Mouse (Mus musculus) MEL (cell line): ENCODE data around the gene Ctns. TPM values are rescaled to one million over a fixed set of nuclear protein-coding genes. Genes with fewer than 3 reads are reported as not detected.

Experiments
- DNase-seq: peaks from one replicate; pipeline ENCODE4 v3.0.0; 2011; ENCODE audit warnings: low read depth, low spot score
- H3K27ac ChIP-seq: 2 replicates; pipeline ENCODE4 v1.5.1; 2012; ENCODE audit warnings: low read depth, mild to moderate bottlenecking, control low read depth, low read length, moderate library complexity; ENCODE audit not compliant: control insufficient read depth
- H3K27me3 ChIP-seq, 2 experiments: fragments of 150-350 bp in 1 of 2; sonication (generic) in 1 of 2; 2 replicates each; pipeline ENCODE4 v1.6.1; 2012; ENCODE audit warnings: low read length in 2 of 2, mild to moderate bottlenecking in 2 of 2, improper control_type of control experiment in 1 of 2, moderate library complexity in 1 of 2; ENCODE audit not compliant: insufficient read depth in 2 of 2, control insufficient read depth in 1 of 2
- H3K36me3 ChIP-seq, 2 experiments: 2 replicates each; pipeline ENCODE4 v1.6.1; 2012 to 2014; ENCODE audit warnings: low read length in 2 of 2, improper control_type of control experiment in 1 of 2, inconsistent platforms in 1 of 2, mild to moderate bottlenecking in 1 of 2; ENCODE audit not compliant: insufficient read depth in 2 of 2, control insufficient read depth in 1 of 2
- H3K4me1 ChIP-seq, 2 experiments: fragments of 150-350 bp in 1 of 2; sonication (generic) in 1 of 2; 2 replicates each; pipeline ENCODE4 v1.6.1; 2012; ENCODE audit warnings: low read length in 2 of 2, improper control_type of control experiment in 1 of 2, mild to moderate bottlenecking in 1 of 2; ENCODE audit not compliant: insufficient read depth in 2 of 2, control insufficient read depth in 1 of 2
- H3K4me3 ChIP-seq, 2 experiments: fragments of 150-350 bp in 1 of 2; sonication (generic) in 1 of 2; 2 replicates each; pipeline ENCODE4 v1.5.1; 2012; ENCODE audit warnings: low read depth in 2 of 2, low read length in 2 of 2, mild to moderate bottlenecking in 2 of 2, moderate library complexity in 2 of 2, control low read depth in 1 of 2, improper control_type of control experiment in 1 of 2; ENCODE audit not compliant: control insufficient read depth in 1 of 2, insufficient read depth in 1 of 2
- H3K79me2 ChIP-seq: 2 replicates; pipeline ENCODE4 v1.6.1; 2012; ENCODE audit warnings: mild to moderate bottlenecking, low read length, moderate library complexity; ENCODE audit not compliant: control insufficient read depth, poor library complexity, insufficient read depth
- H3K9ac ChIP-seq: 2 replicates; pipeline ENCODE4 v1.6.1; 2012; ENCODE audit warnings: low read depth, mild to moderate bottlenecking, control low read depth, low read length, moderate library complexity; ENCODE audit not compliant: control insufficient read depth, poor library complexity, severe bottlenecking
- H3K9me3 ChIP-seq: fragments of 150-350 bp; sonication (generic); replicated peaks from 2 replicates; pipeline ENCODE4 v1.6.1; 2012; ENCODE audit warnings: mild to moderate bottlenecking, low read length, improper control_type of control experiment, moderate library complexity; ENCODE audit not compliant: insufficient read depth
- BHLHE40 ChIP-seq: IDR thresholded peaks from 2 replicates; pipeline ENCODE4 v1.6.1; 2012; ENCODE audit warnings: low read depth, mild to moderate bottlenecking, inconsistent platforms, low read length, improper control_type of control experiment, borderline replicate concordance
- CHD1 ChIP-seq: IDR thresholded peaks from 2 replicates; pipeline ENCODE4 v1.6.1; 2012; ENCODE audit warnings: low read depth, mild to moderate bottlenecking, inconsistent platforms, low read length, improper control_type of control experiment
- CTCF ChIP-seq, 3 experiments: IDR thresholded peaks in 2 of 3; conservative IDR thresholded peaks in 1 of 3; 2 replicates each; pipeline ENCODE4 v1.5.1; 2011 to 2012; ENCODE audit warnings: low read length in 3 of 3, low read depth in 2 of 3, mild to moderate bottlenecking in 2 of 3, improper control_type of control experiment in 1 of 3, inconsistent platforms in 1 of 3, mixed read lengths in 1 of 3, moderate library complexity in 1 of 3; ENCODE audit not compliant: control insufficient read depth in 1 of 3, insufficient read depth in 1 of 3, poor library complexity in 1 of 3, severe bottlenecking in 1 of 3
- GABPA ChIP-seq: IDR thresholded peaks from 2 replicates; pipeline ENCODE4 v1.6.1; 2012; ENCODE audit warnings: low read depth, mild to moderate bottlenecking, inconsistent platforms, low read length, improper control_type of control experiment, moderate library complexity
- HCFC1 ChIP-seq: IDR thresholded peaks from 2 replicates; pipeline ENCODE4 v1.6.1; 2012; ENCODE audit warnings: low read depth, mild to moderate bottlenecking, inconsistent platforms, low read length, improper control_type of control experiment, moderate library complexity
- KAT2A ChIP-seq: conservative IDR thresholded peaks from 2 replicates; pipeline ENCODE4 v1.6.1; 2012; ENCODE audit warnings: low read depth, low read length, improper control_type of control experiment, inconsistent platforms
- MAZ ChIP-seq: IDR thresholded peaks from 2 replicates; pipeline ENCODE4 v1.6.1; 2012; ENCODE audit warnings: low read depth, mild to moderate bottlenecking, inconsistent platforms, low read length, improper control_type of control experiment
- MEF2A ChIP-seq: IDR thresholded peaks from 2 replicates; pipeline ENCODE4 v1.6.1; 2014; ENCODE audit warnings: low read depth, mild to moderate bottlenecking, inconsistent platforms, low read length, improper control_type of control experiment; ENCODE audit not compliant: poor library complexity, insufficient replicate concordance, severe bottlenecking; ENCODE audit errors: extremely low read depth
- MYB ChIP-seq: IDR thresholded peaks from 2 replicates; pipeline ENCODE4 v1.6.1; 2011; ENCODE audit warnings: mild to moderate bottlenecking, low read depth, low read length, improper control_type of control experiment
- MYC ChIP-seq: IDR thresholded peaks from 2 replicates; pipeline ENCODE4 v1.6.1; 2011; ENCODE audit warnings: low read depth, mild to moderate bottlenecking, low read length, improper control_type of control experiment, moderate library complexity
- NELFE ChIP-seq: IDR thresholded peaks from 2 replicates; pipeline ENCODE4 v1.6.1; 2011; ENCODE audit warnings: low read depth, low read length, improper control_type of control experiment
- NRF1 ChIP-seq: IDR thresholded peaks from 2 replicates; pipeline ENCODE4 v1.6.1; 2014; ENCODE audit warnings: low read depth, mild to moderate bottlenecking, inconsistent platforms, low read length, improper control_type of control experiment, moderate library complexity; ENCODE audit not compliant: poor library complexity, insufficient read depth, severe bottlenecking
- POLR2A ChIP-seq, 2 experiments: IDR thresholded peaks; 2 replicates each; pipeline ENCODE4 v1.6.1; 2011 to 2012; ENCODE audit warnings: low read length in 2 of 2, mild to moderate bottlenecking in 2 of 2, control low read depth in 1 of 2, improper control_type of control experiment in 1 of 2, low read depth in 1 of 2, moderate library complexity in 1 of 2; ENCODE audit not compliant: control insufficient read depth in 1 of 2, insufficient read depth in 1 of 2, poor library complexity in 1 of 2
- POLR2AphosphoS2 ChIP-seq: IDR thresholded peaks from 2 replicates; pipeline ENCODE4 v1.6.1; 2011; ENCODE audit warnings: low read length, improper control_type of control experiment
- POLR2AphosphoS5 ChIP-seq: IDR thresholded peaks from 2 replicates; pipeline ENCODE4 v1.6.1; 2012; ENCODE audit warnings: low read depth, borderline replicate concordance, mild to moderate bottlenecking, inconsistent platforms, low read length, moderate library complexity, mixed read lengths
- RAD21 ChIP-seq: IDR thresholded peaks from 2 replicates; pipeline ENCODE4 v1.6.1; 2011; ENCODE audit warnings: mild to moderate bottlenecking, low read depth, low read length, improper control_type of control experiment
- RCOR1 ChIP-seq: IDR thresholded peaks from 2 replicates; pipeline ENCODE4 v1.6.1; 2012; ENCODE audit warnings: low read depth, mild to moderate bottlenecking, inconsistent platforms, low read length, improper control_type of control experiment
- SIN3A ChIP-seq: IDR thresholded peaks from 2 replicates; pipeline ENCODE4 v1.6.1; 2012; ENCODE audit warnings: low read length, improper control_type of control experiment, inconsistent platforms
- TAL1 ChIP-seq: IDR thresholded peaks from 2 replicates; pipeline ENCODE4 v1.6.1; 2012; ENCODE audit warnings: mild to moderate bottlenecking, inconsistent platforms, low read length, moderate library complexity, mixed read lengths
- UBTF ChIP-seq: IDR thresholded peaks from 2 replicates; pipeline ENCODE4 v1.6.1; 2012; ENCODE audit warnings: low read depth, mild to moderate bottlenecking, inconsistent platforms, low read length, improper control_type of control experiment, moderate library complexity, borderline replicate concordance; ENCODE audit not compliant: insufficient read depth
- USF1 ChIP-seq: IDR thresholded peaks from 2 replicates; pipeline ENCODE4 v1.6.1; 2014; ENCODE audit warnings: low read depth, mild to moderate bottlenecking, inconsistent platforms, low read length, improper control_type of control experiment, moderate library complexity
- ZC3H11A ChIP-seq: IDR thresholded peaks from 2 replicates; pipeline ENCODE4 v1.6.1; 2012; ENCODE audit warnings: low read depth, mild to moderate bottlenecking, inconsistent platforms, low read length, improper control_type of control experiment
- ZNF384 ChIP-seq: IDR thresholded peaks from 2 replicates; pipeline ENCODE4 v1.6.1; 2012; ENCODE audit warnings: low read depth, mild to moderate bottlenecking, inconsistent platforms, low read length, improper control_type of control experiment
- polyA plus RNA-seq, 2 experiments: library from polyadenylated mRNA; stranded (reverse) in 1 of 2; unstranded in 1 of 2; fragments of >175 nt in 1 of 2; fragments of >200 nt in 1 of 2; gene quantifications; 2 replicates each; pipeline versions ENCODE4 v1.2.1 to v1.2.4; 2012; ENCODE audit warnings: low replicate concordance in 2 of 2, low read depth in 1 of 2; ENCODE audit not compliant: insufficient read length in 2 of 2, insufficient read depth in 1 of 2, missing spikeins in 1 of 2
- total RNA-seq: library from RNA; depleted of rRNA; stranded (reverse); fragments of 300-350 nt; gene quantifications from 2 replicates; pipeline ENCODE4 v1.2.3, GENCODE M21; 2012

The Ctns gene
- total and polyA plus RNA-seq, 3 experiments = 5.4 to 9.4 TPM; not detected in 1

- Histone ChIP-seq H3K27me3 (no peaks in the 10 kb centered on the region), H3K9ac (no peak overlapping the region), H3K9me3 (no peaks in the 10 kb centered on the region), H3K79me2 (no peaks in the 10 kb centered on the region), H3K36me3 (no peaks in the 10 kb centered on the region; a peak in 1 of 4 replicates), H3K4me3 (no peak overlapping the region), H3K4me1 (no peaks in the 10 kb centered on the region), H3K27ac (no peak overlapping the region)
- no peak for DNase-seq
- TF ChIP-seq NRF1 (no peak), USF1 (no peak), GABPA (no peak), POLR2AphosphoS5 (no peak), NELFE (no peak), ZNF384 (no peak), KAT2A (no peak), RCOR1 (no peak), MEF2A (no peak), POLR2A (IDR thresholded peaks at IDR 0.05; ENCODE audit: control insufficient read depth in 1 of 2, insufficient read depth in 1 of 2, low read depth in 1 of 2, low read length in 2 of 2, poor library complexity in 1 of 2) (no peak), MAZ (no peak), HCFC1 (no peak), TAL1 (no peak), ZC3H11A (no peak), MYB (no peak), CTCF (IDR thresholded peaks at IDR 0.05 in 2 of 3, conservative IDR thresholded peaks at IDR 0.05 in 1 of 3; ENCODE audit: control insufficient read depth in 1 of 3, insufficient read depth in 1 of 3, low read depth in 2 of 3, low read length in 3 of 3, poor library complexity in 1 of 3, severe bottlenecking in 1 of 3) (no peak), UBTF (no peak)
Observed at GRCm38 (mm10) chr11:73168071-73168470, 30.8 kb downstream of the Ctns start.

- no peaks in the 10 kb centered on the region for H3K4me1 ChIP-seq
- H3K36me3 ChIP-seq = no peaks in the 10 kb centered on the region
- H3K9me3 ChIP-seq = no peaks in the 10 kb centered on the region
- H3K79me2 ChIP-seq = no peaks in the 10 kb centered on the region
- no peak overlapping the region for H3K4me3 ChIP-seq
- TF ChIP-seq SIN3A (no peak), BHLHE40 (no peak), MYC (no peak), POLR2AphosphoS2 (no peak), MEF2A (no peak), CHD1 (no peak), RAD21 (no peak), ZNF384 (no peak), CTCF (IDR thresholded peaks at IDR 0.05 in 2 of 3, conservative IDR thresholded peaks at IDR 0.05 in 1 of 3; ENCODE audit: control insufficient read depth in 1 of 3, insufficient read depth in 1 of 3, low read depth in 2 of 3, low read length in 3 of 3, poor library complexity in 1 of 3, severe bottlenecking in 1 of 3) (no peak), TAL1 (no peak), ZC3H11A (no peak)
- H3K27ac ChIP-seq = no peak overlapping the region
- H3K27me3 ChIP-seq = no peaks in the 10 kb centered on the region; a peak in 1 of 4 replicates
- no peak for DNase-seq
- no peak overlapping the region for H3K9ac ChIP-seq
Observed at GRCm38 (mm10) chr11:73162284-73162683, 36.6 kb downstream of the Ctns start.
